Mouse (Mus musculus) brain, embryonic 14.5 days (tissue): ENCODE measurements at regions not wholly inside any gene's neighbourhood (a gene's known extent, or its start where the extent isn't known, plus 50 kb on each side); places are given as distances from the start of the nearest gene placed in this dataset.

Experiments used
- CTCF ChIP-seq: fragments of 200-500 bp; IDR thresholded peaks from 2 replicates; pipeline ENCODE4 v1.5.1; 2012; ENCODE audit warnings: inconsistent platforms, mild to moderate bottlenecking, moderate library complexity, borderline replicate concordance; ENCODE audit not compliant: insufficient read depth, insufficient read length; ENCODE audit errors: extremely low read depth
- POLR2A ChIP-seq: fragments of 200-500 bp; IDR thresholded peaks from 2 replicates; pipeline ENCODE4 v1.6.1; 2012; ENCODE audit warnings: mild to moderate bottlenecking, inconsistent platforms, borderline replicate concordance; ENCODE audit not compliant: poor library complexity, insufficient read depth, insufficient read length, severe bottlenecking; ENCODE audit errors: extremely low read depth

GRCm38 (mm10) chr15:17779788-17780187, 1039.0 kb upstream of the Cdh10 start:
- TF ChIP-seq CTCF (no peak), POLR2A (no peak)
